In the genomic region with DNA sequence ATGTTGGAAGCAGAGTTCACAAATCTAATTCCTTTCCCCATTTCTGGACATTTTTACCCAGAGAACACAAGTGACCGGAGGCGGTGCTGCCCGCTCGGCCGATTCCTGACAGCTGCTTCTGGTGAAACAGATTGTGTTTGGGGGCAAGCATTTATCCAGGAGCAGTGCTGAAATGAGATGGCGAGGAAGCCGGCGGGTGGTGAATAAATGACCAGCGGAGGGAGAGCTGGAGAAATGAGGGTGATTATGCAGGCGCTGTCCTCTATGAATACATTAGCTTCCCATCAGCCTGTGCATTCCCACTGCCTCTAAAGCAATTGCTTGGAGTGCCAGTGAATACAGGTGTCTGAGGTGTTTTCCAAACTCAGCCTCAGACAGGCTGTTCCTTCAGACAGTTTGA, we compare ENCODE assay signal across 9 mouse cellular contexts.
DNase-seq lines count a peak whose midpoint lies in the region; ATAC-seq and TF ChIP-seq lines count a peak whose summit lies in the region.
"Had no signal": no experiment of that assay in that cellular context is flagged by ENCODE, and none has a peak within 500 bp of the region (broad histone marks: within the 10 kb centered on the region; RNA-seq: fewer than 3 reads in every experiment).

No protein-coding gene starts in this region.

- no peaks in the 10 kb centered on the region for H3K9me3 ChIP-seq in midbrain, embryonic 11.5 days (ENCODE audit: control insufficient read depth, low read length)
- H3K9me3 ChIP-seq: liver, embryonic 15.5 days had no signal

- 28% methylated on average over 10 of the region's 10 CpGs for WGBS in midbrain, embryonic 11.5 days

- peak; percentile 84 for ATAC-seq in midbrain, embryonic 11.5 days (ENCODE audit: low FRiP score)
- ATAC-seq in erythroblast, adult 5-6 weeks (replicated peaks; ENCODE audit: low FRiP score, poor library complexity, severe bottlenecking), result no peak

- peak overlapping the region; percentile 18 for H3K27ac ChIP-seq in layer of hippocampus, adult 2 months
- H3K27ac ChIP-seq in midbrain, embryonic 11.5 days (ENCODE audit: low read depth, low read length), result no peak overlapping the region
- H3K27ac ChIP-seq: liver, embryonic 15.5 days had no signal

- no peak overlapping the region for H3K9ac ChIP-seq in midbrain, embryonic 11.5 days (ENCODE audit: low read length)
- H3K9ac ChIP-seq: liver, embryonic 15.5 days had no signal

- H3K4me1 ChIP-seq in midbrain, embryonic 11.5 days (ENCODE audit: control insufficient read depth, insufficient read depth, low read length), result peaks cover 28% of the 10 kb centered on the region
- H3K4me1 ChIP-seq: liver, embryonic 15.5 days had no signal

- DNase-seq in layer of hippocampus, adult 2 months (ENCODE audit: low spot score in 2 of 2), result peak in 1 of 2 experiments; percentile 30
- no peak for DNase-seq in layer of hippocampus, postnatal 36 days
- DNase-seq in frontal cortex, postnatal 36 days (ENCODE audit: low spot score in 2 of 2), result peak; percentile 54
- DNase-seq in midbrain, embryonic 11.5 days (ENCODE audit: low spot score, missing footprints), result peak; percentile 88
- DNase-seq in telencephalon, adult 2 months (ENCODE audit: low read depth, low spot score), result peak; percentile 57
- no peak for DNase-seq in spleen, postnatal 4 days (ENCODE audit: low spot score in 2 of 2)
- DNase-seq in spleen, postnatal 10 days (ENCODE audit: low spot score in 2 of 2), result no peak

- no peak overlapping the region for H3K4me2 ChIP-seq in midbrain, embryonic 11.5 days
- H3K4me2 ChIP-seq: liver, embryonic 15.5 days had no signal

- H3K4me3 ChIP-seq in layer of hippocampus, adult 2 months, result no peak overlapping the region
- H3K4me3 ChIP-seq in midbrain, embryonic 11.5 days (ENCODE audit: low read depth, low read length), result no peak overlapping the region
- H3K4me3 ChIP-seq: liver, embryonic 15.5 days had no signal

- no peak for TF ChIP-seq CTCF in layer of hippocampus, adult 2 months (conservative IDR thresholded peaks at IDR 0.05)

- H3K27me3 ChIP-seq in midbrain, embryonic 11.5 days (ENCODE audit: control insufficient read depth, insufficient read depth, low read length), result no peaks in the 10 kb centered on the region; the same call in 1 of the 2 replicates
- H3K27me3 ChIP-seq: liver, embryonic 15.5 days had no signal

- no peaks in the 10 kb centered on the region for H3K36me3 ChIP-seq in midbrain, embryonic 11.5 days (ENCODE audit: control insufficient read depth, insufficient read depth, low read length)
- H3K36me3 ChIP-seq: liver, embryonic 15.5 days had no signal

Comparison
In these comparisons a context has a peak if more than half of its experiments do, and no peak if none do; other contexts are left out.
1. DNase-seq: peak in frontal cortex, postnatal 36 days (2 of 2), midbrain, embryonic 11.5 days (single experiment) and telencephalon, adult 2 months (single experiment); none in layer of hippocampus, postnatal 36 days (0 of 2), spleen, postnatal 4 days (0 of 2) and spleen, postnatal 10 days (0 of 2).